Mouse (Mus musculus): ENCODE results near the gene Pcgf2. TPM values are rescaled to one million over a fixed set of nuclear protein-coding genes. Genes with fewer than 3 reads are reported as not detected.

Gene Pcgf2
- total RNA-seq (2023), result 1.4 TPM

GRCm38 (mm10) chr11:97700003-97700745, at the start of gene Pcgf2:
Gene Pcgf2, minus strand, starts transcription at chr11:97700497.

DNA sequence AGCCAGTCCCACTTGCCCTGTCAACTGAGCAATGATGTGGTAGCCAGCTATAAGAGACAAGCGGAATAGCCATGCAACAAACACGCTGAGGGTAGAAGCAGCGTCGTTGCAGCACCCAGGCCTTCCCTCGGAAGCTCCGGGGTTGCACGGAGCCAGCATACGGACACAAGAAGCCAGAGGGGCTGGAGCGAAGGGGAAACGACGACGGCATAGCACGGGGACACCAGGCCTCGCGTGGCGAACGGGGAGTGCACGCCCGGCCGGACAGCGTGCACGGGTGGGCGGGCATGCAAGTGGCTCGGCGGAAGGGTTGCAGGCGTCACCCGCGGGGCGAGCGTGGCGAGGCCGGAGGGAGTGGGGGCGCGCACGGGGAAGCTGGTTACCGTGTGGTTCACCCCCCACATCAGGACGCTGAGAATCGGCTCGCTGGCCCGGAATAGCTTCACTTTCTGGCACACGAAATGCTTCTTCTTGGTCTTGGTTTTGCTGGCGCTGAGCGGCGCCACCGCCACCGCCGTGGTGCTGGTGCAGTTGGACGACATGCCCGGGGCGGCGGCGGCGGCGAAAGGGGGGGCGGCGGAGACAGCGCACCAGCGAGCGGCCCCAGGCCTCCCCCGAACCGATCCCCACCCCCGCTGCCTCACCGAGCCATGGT, 43.9 kb upstream of the Pcgf2 start, which contains the start of gene Pip4k2b:
Gene Pip4k2b (minus strand): TSS at position 642 of the 655 bp plus-strand sequence.

GRCm38 (mm10) chr11:97703039-97703826, 2.9 kb upstream of the Pcgf2 start, which contains the start of gene Psmb3:
Gene Psmb3, plus strand, starts transcription at chr11:97703399.

GRCm38 (mm10) chr11:97685613-97686321, 14.5 kb downstream of the Pcgf2 start, which contains the start of gene Cisd3:
Gene Cisd3, plus strand, starts transcription at chr11:97685826.

GRCm38 (mm10) chr11:97662893-97663527, 37.3 kb downstream of the Pcgf2 start, which contains the start of gene Mllt6:
Gene Mllt6, plus strand, starts transcription at chr11:97663414.

Other genes with a start within 250 kb of the Pcgf2 start
- gene 4933428G20Rik, start 200.2 kb downstream of the Pcgf2 start, total RNA-seq (2023), result not detected
- gene Srcin1, start 124.3 kb downstream of the Pcgf2 start, total RNA-seq (2023), result not detected
- 6.6 TPM for gene Epop, start 70.8 kb downstream of the Pcgf2 start, total RNA-seq (2023)
- gene Mllt6, start 37.1 kb downstream of the Pcgf2 start, total RNA-seq (2023), result 192 TPM
- gene Cisd3, start 14.7 kb downstream of the Pcgf2 start, total RNA-seq (2023), result 33.9 TPM
- gene Psmb3, start 2.9 kb upstream of the Pcgf2 start, total RNA-seq (2023), result 124 TPM
- 51.3 TPM for gene Pip4k2b, start 44.2 kb upstream of the Pcgf2 start, total RNA-seq (2023)
- gene Cwc25, start 66.1 kb upstream of the Pcgf2 start, total RNA-seq (2023), result 38.4 TPM
- 1.8 TPM for gene 1700001P01Rik, start 75.4 kb upstream of the Pcgf2 start, total RNA-seq (2023)
- gene Rpl23, start 81.9 kb upstream of the Pcgf2 start, total RNA-seq (2023), result 2,689 TPM
- gene Lasp1, start 98.5 kb upstream of the Pcgf2 start, total RNA-seq (2023), result 132 TPM
- gene B230217C12Rik, start 140.3 kb upstream of the Pcgf2 start, total RNA-seq (2023), result 0.95 TPM
- 0.46 TPM for gene Fbxo47, start 183.7 kb upstream of the Pcgf2 start, total RNA-seq (2023)

Measured in CD8-positive naive resting alpha-beta T cell, adult 57 days (primary cell).